ENCODE assay signal across 25 mouse cellular contexts in the genomic region with DNA sequence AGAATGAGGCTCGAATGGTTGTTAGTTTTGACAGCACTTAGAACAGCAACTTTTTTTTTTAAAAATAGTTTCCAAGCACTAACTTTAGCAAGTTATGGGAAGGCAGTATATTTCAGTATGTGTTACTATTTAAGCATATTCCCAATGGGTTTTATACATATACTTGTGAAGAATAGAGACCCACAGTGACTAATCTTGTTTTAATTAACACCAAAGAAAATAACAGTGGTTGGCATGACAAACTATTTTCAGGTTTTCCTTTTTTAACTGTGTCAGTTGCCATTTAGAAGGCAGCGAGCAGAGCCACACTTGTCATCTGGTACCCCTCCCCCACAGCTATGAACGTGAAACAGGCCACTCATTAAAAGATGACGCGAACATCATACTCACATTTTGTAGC. TPM values are rescaled to one million over a fixed set of nuclear protein-coding genes. Genes with fewer than 3 reads are reported as not detected.
DNase-seq lines count a peak whose midpoint lies in the region; ATAC-seq and TF ChIP-seq lines count a peak whose summit lies in the region.
"Had no signal": no experiment of that assay in that cellular context is flagged by ENCODE, and none has a peak within 500 bp of the region (broad histone marks: within the 10 kb centered on the region; RNA-seq: fewer than 3 reads in every experiment).

No protein-coding gene starts in this region.

- WGBS in embryonic facial prominence, embryonic 14.5 days: 51% methylated on average over 5 of the region's 5 CpGs
- 76% methylated on average over 5 of the region's 5 CpGs for WGBS in embryonic facial prominence, embryonic 10.5 days

- H3K27me3 ChIP-seq in embryonic facial prominence, embryonic 14.5 days (replicated peaks; ENCODE audit: control insufficient read depth, insufficient read depth, low read length): no peaks in the 10 kb centered on the region
- no peaks in the 10 kb centered on the region for H3K27me3 ChIP-seq in embryonic facial prominence, embryonic 10.5 days (replicated peaks; ENCODE audit: low read depth, poor library complexity, severe bottlenecking)
- no peaks in the 10 kb centered on the region for H3K27me3 ChIP-seq in CH12.LX (replicated peaks)
- H3K27me3 ChIP-seq: embryonic facial prominence, embryonic 12.5 days; embryonic facial prominence, embryonic 15.5 days; forebrain, embryonic 12.5 days had no signal

- no peak overlapping the region for H3K27ac ChIP-seq in embryonic facial prominence, embryonic 14.5 days (replicated peaks; ENCODE audit: low read depth, low read length)
- H3K27ac ChIP-seq in embryonic facial prominence, embryonic 10.5 days (replicated peaks): no peak overlapping the region
- H3K27ac ChIP-seq in CH12.LX (ENCODE audit: insufficient read depth, low read depth): peak overlapping the region; percentile 45; the same call in 1 of the 2 replicates
- H3K27ac ChIP-seq: embryonic facial prominence, embryonic 12.5 days; embryonic facial prominence, embryonic 15.5 days; forebrain, embryonic 10.5 days; forebrain, embryonic 12.5 days had no signal

- TF ChIP-seq EP300 in CH12.LX (IDR thresholded peaks at IDR 0.05; ENCODE audit: low read length): peak; percentile 54

- H3K79me2 ChIP-seq in CH12.LX (replicated peaks; ENCODE audit: control insufficient read depth, extremely low read depth, insufficient read depth, poor library complexity, severe bottlenecking): peaks cover 37% of the 10 kb centered on the region

- dilution Hi-C loops in CH12.LX (cut with MboI; ENCODE audit: extremely low pct_ligation_motif_present, extremely low pct_unique_long_range_greater_than_20kb, low sequenced_read_pairs): no loop called here

- H3K4me1 ChIP-seq in embryonic facial prominence, embryonic 14.5 days (ENCODE audit: control insufficient read depth, insufficient read depth, low read length): no peaks in the 10 kb centered on the region
- no peaks in the 10 kb centered on the region for H3K4me1 ChIP-seq in embryonic facial prominence, embryonic 10.5 days
- peaks cover 4 to 54% of the 10 kb centered on the region in 2 experiments; a peak in 3 of 4 replicates for H3K4me1 ChIP-seq in CH12.LX (ENCODE audit: control insufficient read depth in 1 of 2, insufficient read depth in 2 of 2)
- H3K4me1 ChIP-seq: embryonic facial prominence, embryonic 12.5 days; embryonic facial prominence, embryonic 15.5 days; forebrain, embryonic 10.5 days; forebrain, embryonic 12.5 days had no signal

- no peak for TF ChIP-seq RAD21 in CH12.LX (IDR thresholded peaks at IDR 0.05; ENCODE audit: low read depth, low read length)

- H3K9me3 ChIP-seq in embryonic facial prominence, embryonic 14.5 days (ENCODE audit: control insufficient read depth, low read length): no peaks in the 10 kb centered on the region
- H3K9me3 ChIP-seq in embryonic facial prominence, embryonic 10.5 days: no peaks in the 10 kb centered on the region
- no peaks in the 10 kb centered on the region for H3K9me3 ChIP-seq in CH12.LX (replicated peaks; ENCODE audit: low read length)
- H3K9me3 ChIP-seq: embryonic facial prominence, embryonic 12.5 days; embryonic facial prominence, embryonic 15.5 days; forebrain, embryonic 10.5 days; forebrain, embryonic 12.5 days had no signal

- TF ChIP-seq POLR2A in CH12.LX (IDR thresholded peaks at IDR 0.05; ENCODE audit: low read depth, low read length): no peak

- H3K4me3 ChIP-seq in embryonic facial prominence, embryonic 14.5 days (ENCODE audit: low read depth, low read length): no peak overlapping the region
- H3K4me3 ChIP-seq in embryonic facial prominence, embryonic 10.5 days: no peak overlapping the region
- peak overlapping the region in 1 of 3 experiments; percentile 2 for H3K4me3 ChIP-seq in CH12.LX (replicated peaks in 1 of 3; ENCODE audit: low read depth in 2 of 3, low read length in 2 of 3, poor library complexity in 1 of 3)
- H3K4me3 ChIP-seq: embryonic facial prominence, embryonic 12.5 days; embryonic facial prominence, embryonic 15.5 days; erythroblast, embryonic 14.5 days; forebrain, embryonic 10.5 days; forebrain, embryonic 12.5 days had no signal

- H3K9ac ChIP-seq in embryonic facial prominence, embryonic 14.5 days (ENCODE audit: low read depth, low read length): no peak overlapping the region
- H3K9ac ChIP-seq in CH12.LX (ENCODE audit: insufficient read depth, low read depth): peak overlapping the region; percentile 53; the same call in 1 of the 2 replicates
- H3K9ac ChIP-seq: embryonic facial prominence, embryonic 12.5 days; embryonic facial prominence, embryonic 15.5 days; forebrain, embryonic 12.5 days had no signal

- no peak for ATAC-seq in embryonic facial prominence, embryonic 14.5 days (ENCODE audit: low read depth)
- peak; percentile 55 for ATAC-seq in frontal cortex, adult (ENCODE audit: low TSS enrichment)
- ATAC-seq: forebrain, embryonic 14.5 days had no signal

- H3K36me3 ChIP-seq in embryonic facial prominence, embryonic 14.5 days (ENCODE audit: control insufficient read depth, insufficient read depth, low read length): no peaks in the 10 kb centered on the region
- no peaks in the 10 kb centered on the region for H3K36me3 ChIP-seq in embryonic facial prominence, embryonic 10.5 days (replicated peaks)
- H3K36me3 ChIP-seq in CH12.LX (replicated peaks in 1 of 2; ENCODE audit: control insufficient read depth in 1 of 2, insufficient read depth in 1 of 2, low read length in 1 of 2): peaks cover 20 to 37% of the 10 kb centered on the region in 2 experiments
- H3K36me3 ChIP-seq: embryonic facial prominence, embryonic 12.5 days; embryonic facial prominence, embryonic 15.5 days; forebrain, embryonic 10.5 days; forebrain, embryonic 12.5 days had no signal

- no peak overlapping the region for H3K4me2 ChIP-seq in embryonic facial prominence, embryonic 14.5 days (ENCODE audit: low read depth, low read length)
- H3K4me2 ChIP-seq in CH12.LX (ENCODE audit: insufficient read depth, low read depth, poor library complexity, severe bottlenecking): peak overlapping the region; percentile 84
- H3K4me2 ChIP-seq: embryonic facial prominence, embryonic 12.5 days; embryonic facial prominence, embryonic 15.5 days; forebrain, embryonic 12.5 days had no signal

- peak; percentile 22 for DNase-seq in embryonic facial prominence, embryonic 14.5 days (ENCODE audit: low spot score)
- DNase-seq in embryonic facial prominence, embryonic 10.5 days (ENCODE audit: low spot score): no peak
- DNase-seq in frontal cortex, postnatal 10 days (ENCODE audit: low spot score in 2 of 2): no peak
- peak; percentile 89 for DNase-seq in CH12.LX (ENCODE audit: extremely low read depth)
- no peak for DNase-seq in adrenal gland, postnatal 14 days
- DNase-seq: adrenal gland, adult 2 months; adrenal gland, postnatal 10 days; adrenal gland, postnatal 36 days; B cell, adult 2 months; cerebellum, adult 11 months; cerebellum, adult 18-20 months; cerebellum, adult 8-10 months; cerebellum, adult 9-11 months; cerebellum, postnatal 14 days; cerebellum, postnatal 36 days; embryo, embryonic 11 days had no signal

- no peak for TF ChIP-seq CTCF in CH12.LX (conservative IDR thresholded peaks at IDR 0.05 in 1 of 2, IDR thresholded peaks at IDR 0.05 in 1 of 2; ENCODE audit: low read depth in 2 of 2, low read length in 2 of 2)

- in situ Hi-C loops in CH12.LX (cut with MboI; ENCODE audit: low pct_ligation_motif_present, low pct_unique_long_range_greater_than_20kb, low sequenced_read_pairs): no loop called here

TF ChIP-seq in CH12.LX, 34 proteins besides CTCF, POLR2A, EP300 and RAD21:
- TF ChIP-seq MAX (IDR thresholded peaks at IDR 0.05; ENCODE audit: low read length): peak; percentile 57; the same call in 1 of the 2 replicates
- no peak for TF ChIP-seq POLR2AphosphoS2 (IDR thresholded peaks at IDR 0.05; ENCODE audit: low read depth, low read length)
- TF ChIP-seq CHD1 (IDR thresholded peaks at IDR 0.05; ENCODE audit: low read depth, low read length): 0 out of 2 replicates have a peak, but pooled peaks have one; percentile 76
- peak; percentile 61; the same call in 1 of the 2 replicates for TF ChIP-seq JUND (conservative IDR thresholded peaks at IDR 0.05; ENCODE audit: low read depth, low read length)
- TF ChIP-seq MAFK (IDR thresholded peaks at IDR 0.05; ENCODE audit: insufficient replicate concordance, low read length): 0 out of 2 replicates have a peak, but pooled peaks have one; percentile 22
- no peak for TF ChIP-seq PAX5 (IDR thresholded peaks at IDR 0.05; ENCODE audit: low read length)
- TF ChIP-seq ZC3H11A (IDR thresholded peaks at IDR 0.05; ENCODE audit: low read depth, low read length): no peak
- peak; percentile 87 for TF ChIP-seq CHD2 (IDR thresholded peaks at IDR 0.05; ENCODE audit: low read length)
- TF ChIP-seq MEF2A (IDR thresholded peaks at IDR 0.05; ENCODE audit: borderline replicate concordance, low read depth, low read length): peak; percentile 92
- TF ChIP-seq USF1 (IDR thresholded peaks at IDR 0.05; ENCODE audit: low read depth, low read length): no peak
- TF ChIP-seq NRF1 (IDR thresholded peaks at IDR 0.05; ENCODE audit: low read depth, low read length): no peak
- TF ChIP-seq TCF12 (IDR thresholded peaks at IDR 0.05; ENCODE audit: low read depth, low read length): 0 out of 2 replicates have a peak, but pooled peaks have one; percentile 43
- no peak for TF ChIP-seq TBP (conservative IDR thresholded peaks at IDR 0.05; ENCODE audit: low read depth, low read length)
- peak; percentile 48; the same call in 1 of the 2 replicates for TF ChIP-seq JUN (IDR thresholded peaks at IDR 0.05; ENCODE audit: insufficient read depth, low read depth, low read length)
- TF ChIP-seq RCOR1 (conservative IDR thresholded peaks at IDR 0.05; ENCODE audit: low read depth, low read length): 0 out of 2 replicates have a peak, but pooled peaks have one; percentile 23
- peak; percentile 28; the same call in 1 of the 2 replicates for TF ChIP-seq SIN3A (IDR thresholded peaks at IDR 0.05; ENCODE audit: low read length)
- peak; percentile 62 for TF ChIP-seq ZNF384 (IDR thresholded peaks at IDR 0.05; ENCODE audit: low read depth, low read length)
- TF ChIP-seq BHLHE40 (IDR thresholded peaks at IDR 0.05; ENCODE audit: low read depth, low read length): peak; percentile 70
- TF ChIP-seq ETS1 (conservative IDR thresholded peaks at IDR 0.05; ENCODE audit: low read depth, low read length): peak; percentile 73

RNA-seq across cellular contexts. Expression of gene Rgs13, which starts 10.3 kb away (rescaled TPM):
- 0.45 and 0.78 TPM in 2 replicates for polyA plus RNA-seq in embryonic facial prominence, embryonic 14.5 days (2014; fragmentation: Nextera tagmentation; extraction: Ambion mirVana)
- polyA plus RNA-seq in embryonic facial prominence, embryonic 10.5 days (2016; fragmentation: Nextera tagmentation; extraction: Ambion mirVana): 0.10 and 0.47 TPM in 2 replicates
- total RNA-seq in CH12.LX (2012; rRNA removed): 149 and 168 TPM in 2 replicates
- 1,247 and 1,500 TPM in 2 replicates for total RNA-seq in CH12.LX (2014; rRNA removed)
- polyA plus RNA-seq in CH12.LX (2012; ENCODE audit: insufficient read length, low read depth): 619 and 698 TPM in 2 replicates
- total RNA-seq in adrenal gland, postnatal 14 days (2021): not detected in 2 replicates
- total RNA-seq: adrenal gland, adult 2 months; adrenal gland, postnatal 10 days; adrenal gland, postnatal 36 days; common myeloid progenitor, adult 5-6 weeks; MEL had no signal
- polyA plus RNA-seq: adrenal gland, adult 2 months; erythroblast, embryonic 14.5 days had no signal

Comparison
In these comparisons a context has a peak if more than half of its experiments do, and no peak if none do; other contexts are left out.
1. DNase-seq: peak in embryonic facial prominence, embryonic 14.5 days (single experiment) and CH12.LX (single experiment); none in embryonic facial prominence, embryonic 10.5 days (single experiment), frontal cortex, postnatal 10 days (0 of 2) and adrenal gland, postnatal 14 days (single experiment).
2. RNA of gene Rgs13, which starts 10.3 kb away (polyA plus RNA-seq): 619 to 698 TPM in CH12.LX; 0.45 to 0.78 TPM in embryonic facial prominence, embryonic 14.5 days and 0.10 to 0.47 TPM in embryonic facial prominence, embryonic 10.5 days; every median in the first group is over 100 times any median in the second.